Mouse (Mus musculus) neural tube, embryonic 11.5 days (tissue): ENCODE data around the gene Icam4. TPM values are rescaled to one million over a fixed set of nuclear protein-coding genes. Genes with fewer than 3 reads are reported as not detected.

ENCODE experiments used
- ATAC-seq: fragments of 200-750 bp; cut with Nextera tagmentation; 2 replicates; pipeline ENCODE4 v1.8.0; 2017; ENCODE audit warnings: moderate number of reproducible peaks, mild to moderate bottlenecking, moderate TSS enrichment, moderate library complexity; ENCODE audit not compliant: insufficient read depth, low FRiP score, low TSS enrichment
- DNase-seq: peaks from one replicate; pipeline ENCODE4 v3.0.0-alpha.2; 2015; ENCODE audit warnings: low spot score
- H3K27ac ChIP-seq: fragments of 300-500 bp; sonication (generic); 2 replicates; pipeline ENCODE4 v1.5.1; 2014; ENCODE audit warnings: low read depth, mild to moderate bottlenecking, low read length
- H3K27me3 ChIP-seq: fragments of 300-500 bp; sonication (generic); 2 replicates; pipeline ENCODE4 v1.6.1; 2014; ENCODE audit warnings: mild to moderate bottlenecking, low read length, mixed read lengths; ENCODE audit not compliant: control insufficient read depth, insufficient read depth
- H3K36me3 ChIP-seq: fragments of 300-500 bp; sonication (generic); 2 replicates; pipeline ENCODE4 v1.6.1; 2014; ENCODE audit warnings: mild to moderate bottlenecking, low read length, moderate library complexity, mixed read lengths; ENCODE audit not compliant: control insufficient read depth, insufficient read depth
- H3K4me1 ChIP-seq: fragments of 300-500 bp; sonication (generic); 2 replicates; pipeline ENCODE4 v1.6.1; 2014; ENCODE audit warnings: low read length, mixed read lengths; ENCODE audit not compliant: control insufficient read depth, insufficient read depth
- H3K4me2 ChIP-seq: fragments of 300-500 bp; sonication (generic); 2 replicates; pipeline ENCODE4 v1.6.1; 2014; ENCODE audit warnings: low read depth, mild to moderate bottlenecking, moderate library complexity
- H3K4me3 ChIP-seq: fragments of 300-500 bp; sonication (generic); 2 replicates; pipeline ENCODE4 v1.5.1; 2014; ENCODE audit warnings: low read depth, low read length
- H3K9ac ChIP-seq: fragments of 300-500 bp; sonication (generic); 2 replicates; pipeline ENCODE4 v1.6.1; 2014; ENCODE audit warnings: mild to moderate bottlenecking, low read length
- H3K9me3 ChIP-seq: fragments of 300-500 bp; sonication (generic); 2 replicates; pipeline ENCODE4 v1.6.1; 2016; ENCODE audit warnings: low read length; ENCODE audit not compliant: control insufficient read depth
- WGBS: fragments of 180-500 bp; shearing (Covaris S2); extraction: QIAGEN DNeasy Blood & Tissue Kit; methylation state at CpG from one replicate; pipeline ENCODE4 v1.1.7; 2014; 5-methylcytosine and 5-hydroxymethylcytosine counted together
- polyA plus RNA-seq: library from polyadenylated mRNA; unstranded; fragments of >200 nt; fragmentation: Nextera tagmentation; extraction: Ambion mirVana; gene quantifications from 2 replicates; pipeline ENCODE4 v1.2.1, GENCODE M21; 2014

Icam4 gene
- polyA plus RNA-seq, 1 experiment from 2014 or later, result 5.8 TPM

GRCm38 (mm10) chr9:21016331-21017176 is 12.6 kb upstream of the Icam4 start:
- DNase-seq (no peak), ATAC-seq (no peak)
- whole genome bisulfite sequencing, result 6% methylated on average over 17 of the region's 17 CpGs
- Histone ChIP-seq H3K36me3 (no peaks in the 10 kb centered on the region), H3K27ac (no peak overlapping the region), H3K27me3 (peaks cover 43% of the 10 kb centered on the region), H3K4me3 (no peak overlapping the region; the same call in 1 of the 2 replicates), H3K4me1 (peaks cover 6% of the 10 kb centered on the region; the same call in 1 of the 2 replicates), H3K4me2 (no peak overlapping the region), H3K9me3 (no peaks in the 10 kb centered on the region), H3K9ac (no peak overlapping the region)

DNA sequence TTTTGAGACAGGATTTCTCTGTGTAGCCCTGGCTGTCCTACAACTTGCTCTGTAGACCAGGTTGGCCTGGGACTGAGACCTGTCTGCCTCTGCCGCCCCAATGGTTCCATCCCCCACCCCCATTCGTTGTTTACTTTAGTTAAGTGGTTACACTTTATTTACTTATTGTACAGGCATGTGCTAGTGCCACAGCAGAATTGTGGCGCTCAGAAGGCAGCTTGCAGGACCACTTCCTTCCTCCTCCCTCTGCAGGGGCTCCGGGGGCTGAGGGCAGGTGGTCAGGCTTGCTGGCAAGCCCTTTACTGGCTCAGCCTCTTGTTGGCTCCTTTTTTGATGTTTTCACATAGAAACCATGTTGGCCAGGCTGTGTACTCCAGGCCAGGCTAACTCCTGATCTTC is 12.0 kb upstream of the Icam4 start:
- DNase-seq, result no peak
- no peak for ATAC-seq
- H3K9ac ChIP-seq, result no peak overlapping the region
- H3K4me3 ChIP-seq, result no peak overlapping the region
- H3K36me3 ChIP-seq, result no peaks in the 10 kb centered on the region
- H3K4me2 ChIP-seq, result no peak overlapping the region
- peaks cover 6% of the 10 kb centered on the region; the same call in 1 of the 2 replicates for H3K4me1 ChIP-seq
- 40% methylated on average over 4 of the region's 4 CpGs for WGBS
- peaks cover 43% of the 10 kb centered on the region for H3K27me3 ChIP-seq
- H3K27ac ChIP-seq, result no peak overlapping the region
- H3K9me3 ChIP-seq, result no peaks in the 10 kb centered on the region

GRCm38 (mm10) chr9:21018600-21018999 is 10.6 kb upstream of the Icam4 start:
- no peak for DNase-seq
- 85% methylated on average over 2 of the region's 2 CpGs for WGBS

GRCm38 (mm10) chr9:21021363-21021762 is 7.8 kb upstream of the Icam4 start:
- H3K4me3 ChIP-seq, result no peak overlapping the region
- DNase-seq, result no peak
- 81% methylated on average over 3 of the region's 3 CpGs for WGBS
- no peak overlapping the region for H3K4me2 ChIP-seq
- no peaks in the 10 kb centered on the region for H3K4me1 ChIP-seq
- no peak for ATAC-seq
- H3K36me3 ChIP-seq, result no peaks in the 10 kb centered on the region
- H3K9ac ChIP-seq, result no peak overlapping the region
- H3K9me3 ChIP-seq, result no peaks in the 10 kb centered on the region
- no peak overlapping the region for H3K27ac ChIP-seq
- H3K27me3 ChIP-seq, result peaks cover 19% of the 10 kb centered on the region

More at GRCm38 (mm10) chr9:21018600-21018999, 10.6 kb upstream of the Icam4 start:
- ATAC-seq, result no peak
- peaks cover 43% of the 10 kb centered on the region for H3K27me3 ChIP-seq
- H3K27ac ChIP-seq, result no peak overlapping the region
- no peaks in the 10 kb centered on the region for H3K9me3 ChIP-seq
- peaks cover 6% of the 10 kb centered on the region; the same call in 1 of the 2 replicates for H3K4me1 ChIP-seq
- H3K9ac ChIP-seq, result no peak overlapping the region
- no peak overlapping the region for H3K4me2 ChIP-seq
- no peaks in the 10 kb centered on the region for H3K36me3 ChIP-seq
- H3K4me3 ChIP-seq, result no peak overlapping the region

- Histone ChIP-seq H3K9ac (no peak overlapping the region), H3K4me2 (no peak overlapping the region), H3K27me3 (peaks cover 10% of the 10 kb centered on the region), H3K4me1 (no peaks in the 10 kb centered on the region), H3K9me3 (no peaks in the 10 kb centered on the region), H3K27ac (no peak overlapping the region), H3K4me3 (no peak overlapping the region), H3K36me3 (no peaks in the 10 kb centered on the region)
- no peak for ATAC-seq
- DNase-seq, result no peak
- WGBS, result 63% methylated on average over 6 of the region's 6 CpGs
These were observed 6.9 kb upstream of the Icam4 start for GRCm38 (mm10) chr9:21022288-21022687.

DNA sequence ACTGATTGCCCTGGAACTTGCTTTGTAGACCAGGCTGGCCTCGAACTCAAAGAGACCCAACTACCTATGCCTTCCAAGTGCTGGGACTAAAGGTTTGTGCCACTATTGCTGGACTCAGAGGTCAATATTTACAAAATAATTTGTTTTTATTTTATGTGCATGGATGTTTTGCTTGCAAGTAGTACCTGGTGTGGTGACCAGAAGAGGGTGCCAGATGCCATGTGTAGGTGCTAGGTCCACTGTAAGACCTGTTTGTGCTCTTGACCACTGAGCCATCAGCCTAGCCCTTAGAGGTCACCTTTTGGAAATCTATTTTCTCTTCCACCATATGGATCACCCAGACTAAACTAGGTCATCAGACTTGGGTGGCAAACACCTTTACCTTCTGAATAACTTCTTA is 6.4 kb upstream of the Icam4 start:
- Histone ChIP-seq H3K27ac (no peak overlapping the region), H3K9me3 (no peaks in the 10 kb centered on the region), H3K4me2 (no peak overlapping the region), H3K4me1 (no peaks in the 10 kb centered on the region; the same call in 1 of the 2 replicates), H3K27me3 (peaks cover 6% of the 10 kb centered on the region), H3K9ac (no peak overlapping the region), H3K36me3 (no peaks in the 10 kb centered on the region), H3K4me3 (no peak overlapping the region)
- ATAC-seq, result no peak
- no peak for DNase-seq
- 81% methylated on average over 1 of the region's 1 CpGs for WGBS

DNA sequence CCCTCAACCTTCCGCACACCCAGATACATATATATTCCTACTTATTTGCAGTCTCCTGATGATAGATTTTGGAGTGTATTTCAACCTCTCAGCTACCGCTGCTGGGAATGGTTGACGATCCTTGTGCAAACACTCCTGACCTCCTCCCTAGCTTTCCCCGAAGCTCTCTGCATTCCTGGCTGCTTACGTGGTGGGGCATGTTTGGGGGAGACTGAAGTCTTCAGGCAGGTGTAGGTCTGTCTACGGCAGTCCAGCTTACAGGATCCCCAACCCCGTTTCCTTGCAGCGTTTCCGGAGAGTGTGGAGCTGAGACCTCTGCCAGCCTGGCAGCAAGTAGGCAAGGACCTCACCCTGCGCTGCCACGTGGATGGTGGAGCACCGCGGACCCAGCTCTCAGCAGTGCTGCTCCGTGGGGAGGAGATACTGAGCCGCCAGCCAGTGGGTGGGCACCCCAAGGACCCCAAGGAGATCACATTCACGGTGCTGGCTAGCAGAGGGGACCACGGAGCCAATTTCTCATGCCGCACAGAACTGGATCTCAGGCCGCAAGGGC is 3.8 kb upstream of the Icam4 start:
- Histone ChIP-seq H3K36me3 (no peaks in the 10 kb centered on the region), H3K4me2 (no peak overlapping the region), H3K27ac (no peak overlapping the region), H3K4me1 (no peaks in the 10 kb centered on the region; the same call in 1 of the 2 replicates), H3K9ac (no peak overlapping the region), H3K4me3 (no peak overlapping the region), H3K9me3 (no peaks in the 10 kb centered on the region), H3K27me3 (peaks cover 17% of the 10 kb centered on the region)
- 79% methylated on average over 19 of the region's 19 CpGs for WGBS
- no peak for DNase-seq
- no peak for ATAC-seq

- 81% methylated on average over 12 of the region's 12 CpGs for WGBS
- Histone ChIP-seq H3K4me1 (peaks cover 10% of the 10 kb centered on the region), H3K4me2 (no peak overlapping the region), H3K9ac (no peak overlapping the region), H3K27me3 (peaks cover 30% of the 10 kb centered on the region), H3K4me3 (no peak overlapping the region), H3K9me3 (no peaks in the 10 kb centered on the region), H3K36me3 (no peaks in the 10 kb centered on the region), H3K27ac (no peak overlapping the region)
- no peak for ATAC-seq
- DNase-seq, result no peak
These were observed 2.3 kb upstream of the Icam4 start for GRCm38 (mm10) chr9:21026849-21027248.
